ENCODE assay signal across 11 mouse cellular contexts in the genomic region with DNA sequence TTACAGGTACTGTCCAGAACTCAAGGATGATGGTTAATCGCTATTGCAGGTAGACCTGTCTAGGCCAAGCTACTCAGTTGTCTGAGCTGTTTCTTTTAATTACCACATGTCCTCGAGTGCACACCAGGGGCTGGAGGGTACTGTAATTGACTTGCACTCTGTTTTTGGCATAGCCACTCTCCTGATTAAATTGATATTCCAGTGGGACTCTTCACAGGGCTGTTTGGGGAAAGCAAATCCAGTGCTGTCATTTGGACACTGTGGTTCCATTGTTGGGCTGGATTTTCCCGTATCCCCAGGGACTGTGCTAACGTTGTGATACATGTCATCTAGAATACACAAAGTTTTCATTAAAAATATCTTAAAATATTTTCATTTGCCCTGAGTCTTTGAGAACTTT. TPM values are rescaled to one million over a fixed set of nuclear protein-coding genes. Genes with fewer than 3 reads are reported as not detected.
DNase-seq lines count a peak whose midpoint lies in the region; ATAC-seq and TF ChIP-seq lines count a peak whose summit lies in the region.
"Had no signal": no experiment of that assay in that cellular context is flagged by ENCODE, and none has a peak within 500 bp of the region (broad histone marks: within the 10 kb centered on the region; RNA-seq: fewer than 3 reads in every experiment).

No protein-coding gene starts in this region.

- H3K9ac ChIP-seq in lung, embryonic 16.5 days (ENCODE audit: low read length) = no peak overlapping the region
- no peak overlapping the region for H3K9ac ChIP-seq in intestine, embryonic 14.5 days (ENCODE audit: low read length)
- H3K9ac ChIP-seq in neural tube, embryonic 15.5 days (replicated peaks) = no peak overlapping the region

- peaks cover 11% of the 10 kb centered on the region for H3K4me1 ChIP-seq in lung, embryonic 16.5 days (replicated peaks; ENCODE audit: control insufficient read depth, insufficient read depth, low read length)
- no peaks in the 10 kb centered on the region; the same call in 1 of the 2 replicates for H3K4me1 ChIP-seq in lung, adult 2 months (ENCODE audit: control insufficient read depth, insufficient read depth, low read length)
- peaks cover 15% of the 10 kb centered on the region; the same call in 1 of the 2 replicates for H3K4me1 ChIP-seq in intestine, embryonic 14.5 days (replicated peaks; ENCODE audit: control insufficient read depth, insufficient read depth, low read length)
- H3K4me1 ChIP-seq in neural tube, embryonic 15.5 days = peaks cover 27% of the 10 kb centered on the region

- ATAC-seq in lung, embryonic 16.5 days (ENCODE audit: low read depth) = no peak
- ATAC-seq in intestine, embryonic 14.5 days (replicated peaks; ENCODE audit: low FRiP score, low TSS enrichment, low read depth) = no peak
- ATAC-seq in neural tube, embryonic 15.5 days (ENCODE audit: low FRiP score) = no peak

- H3K36me3 ChIP-seq in lung, embryonic 16.5 days (ENCODE audit: control insufficient read depth, insufficient read depth, low read length) = no peaks in the 10 kb centered on the region
- H3K36me3 ChIP-seq in intestine, embryonic 14.5 days (ENCODE audit: control insufficient read depth, insufficient read depth, low read length) = no peaks in the 10 kb centered on the region
- no peaks in the 10 kb centered on the region for H3K36me3 ChIP-seq in neural tube, embryonic 15.5 days
- H3K36me3 ChIP-seq: heart, embryonic 10.5 days had no signal

- no peaks in the 10 kb centered on the region for H3K9me3 ChIP-seq in lung, embryonic 16.5 days (ENCODE audit: control insufficient read depth, low read length)
- no peaks in the 10 kb centered on the region for H3K9me3 ChIP-seq in intestine, embryonic 14.5 days (ENCODE audit: control insufficient read depth, low read length)
- H3K9me3 ChIP-seq in neural tube, embryonic 15.5 days (replicated peaks) = no peaks in the 10 kb centered on the region
- H3K9me3 ChIP-seq: heart, embryonic 10.5 days had no signal

- H3K4me2 ChIP-seq in lung, embryonic 16.5 days (ENCODE audit: low read depth, low read length) = peak overlapping the region; percentile 83; the same call in 1 of the 2 replicates
- peak overlapping the region; percentile 67; the same call in 1 of the 2 replicates for H3K4me2 ChIP-seq in intestine, embryonic 14.5 days (ENCODE audit: low read length)
- H3K4me2 ChIP-seq in neural tube, embryonic 15.5 days = peak overlapping the region; percentile 72

- 72% methylated on average over 4 of the region's 4 CpGs for WGBS in lung, embryonic 16.5 days
- WGBS in lung, adult 2 months = 68% methylated on average over 4 of the region's 4 CpGs
- WGBS in intestine, embryonic 14.5 days = 76% methylated on average over 4 of the region's 4 CpGs
- WGBS in neural tube, embryonic 15.5 days = 46% methylated on average over 4 of the region's 4 CpGs

- H3K27me3 ChIP-seq in lung, embryonic 16.5 days (ENCODE audit: control insufficient read depth, insufficient read depth, low read depth, low read length) = no peaks in the 10 kb centered on the region
- H3K27me3 ChIP-seq in intestine, embryonic 14.5 days (replicated peaks; ENCODE audit: control insufficient read depth, insufficient read depth, low read length) = no peaks in the 10 kb centered on the region
- no peaks in the 10 kb centered on the region for H3K27me3 ChIP-seq in neural tube, embryonic 15.5 days (replicated peaks)

- TF ChIP-seq CTCF in lung, adult 2 months (IDR thresholded peaks at IDR 0.05; ENCODE audit: insufficient read depth, low read length) = no peak

- DNase-seq in heart, adult 11 months = peak; percentile 85
- no peak for DNase-seq in heart, postnatal 25 days (ENCODE audit: low spot score)
- DNase-seq in lung, adult 2 months = no peak
- no peak for DNase-seq in intestine, embryonic 14.5 days (ENCODE audit: low spot score)
- no peak for DNase-seq in layer of hippocampus, adult 11-12 months (ENCODE audit: low spot score)
- no peak for DNase-seq in adrenal gland, postnatal 36 days
- DNase-seq: adrenal gland, adult 8-10 months; spleen, adult 18-20 months had no signal

- H3K27ac ChIP-seq in lung, embryonic 16.5 days (ENCODE audit: low read length) = no peak overlapping the region
- no peak overlapping the region for H3K27ac ChIP-seq in intestine, embryonic 14.5 days (ENCODE audit: low read depth)
- no peak overlapping the region for H3K27ac ChIP-seq in neural tube, embryonic 15.5 days (replicated peaks)

- intact Hi-C loops in heart, postnatal 25 days (cut with DNase I) = loop anchor here (5.0 kb wide), 1 partner anchor 171 kb away; no protein-coding TSS in a partner anchor

- no peak overlapping the region for H3K4me3 ChIP-seq in lung, embryonic 16.5 days (ENCODE audit: low read length)
- H3K4me3 ChIP-seq in lung, adult 2 months (replicated peaks; ENCODE audit: extremely low read depth, low read depth, low read length) = no peak overlapping the region
- H3K4me3 ChIP-seq in intestine, embryonic 14.5 days (ENCODE audit: low read depth, low read length) = no peak overlapping the region
- H3K4me3 ChIP-seq in neural tube, embryonic 15.5 days (replicated peaks) = peak overlapping the region; percentile 93

- TF ChIP-seq POLR2A in lung, adult 2 months (IDR thresholded peaks at IDR 0.05; ENCODE audit: borderline replicate concordance, extremely low read depth, low read depth, low read length) = no peak

RNA-seq across cellular contexts. Expression of a gene that starts 11.8 kb away (rescaled TPM):
- 10 to 100 TPM; 11.9 to 15.7 TPM for total RNA-seq in heart, postnatal 25 days (2021)
- 9.8 and 11.3 TPM in 2 replicates for polyA plus RNA-seq in lung, embryonic 16.5 days (2015; fragmentation: Nextera tagmentation; extraction: Ambion mirVana)
- polyA plus RNA-seq in lung, adult 2 months (2012; rRNA removed) = 10.9 and 21.5 TPM in 2 replicates
- 8.7 and 9.0 TPM in 2 replicates for polyA plus RNA-seq in intestine, embryonic 14.5 days (2014; fragmentation: Nextera tagmentation; extraction: Ambion mirVana)
- polyA plus RNA-seq in neural tube, embryonic 15.5 days (2015; fragmentation: Nextera tagmentation; extraction: Ambion mirVana) = 9.7 and 9.9 TPM in 2 replicates
- total RNA-seq in adrenal gland, postnatal 36 days (2021) = 10 to 100 TPM in 1 of 2 experiments, 1 to 10 TPM in 1; 7.6 to 17.1 TPM

RNA-seq across cellular contexts. Expression of a gene that starts 49.2 kb away (rescaled TPM):
- 10 to 100 TPM; 58.8 to 86.5 TPM for total RNA-seq in heart, postnatal 25 days (2021)
- 49.0 and 53.2 TPM in 2 replicates for polyA plus RNA-seq in lung, embryonic 16.5 days (2015; fragmentation: Nextera tagmentation; extraction: Ambion mirVana)
- 6.2 and 14.9 TPM in 2 replicates for polyA plus RNA-seq in lung, adult 2 months (2012; rRNA removed)
- polyA plus RNA-seq in intestine, embryonic 14.5 days (2014; fragmentation: Nextera tagmentation; extraction: Ambion mirVana) = 77.6 and 90.5 TPM in 2 replicates
- 41.2 and 43.9 TPM in 2 replicates for polyA plus RNA-seq in neural tube, embryonic 15.5 days (2015; fragmentation: Nextera tagmentation; extraction: Ambion mirVana)
- 10 to 100 TPM; 40.9 to 47.8 TPM for total RNA-seq in adrenal gland, postnatal 36 days (2021)
